Mouse (Mus musculus): Measurements from ENCODE around the gene Plch2. TPM values are rescaled to one million over a fixed set of nuclear protein-coding genes. Genes with fewer than 3 reads are reported as not detected.

The Plch2 gene
- polyA plus RNA-seq (2012; rRNA removed): 0.05 and 0.07 TPM in 2 replicates

DNA sequence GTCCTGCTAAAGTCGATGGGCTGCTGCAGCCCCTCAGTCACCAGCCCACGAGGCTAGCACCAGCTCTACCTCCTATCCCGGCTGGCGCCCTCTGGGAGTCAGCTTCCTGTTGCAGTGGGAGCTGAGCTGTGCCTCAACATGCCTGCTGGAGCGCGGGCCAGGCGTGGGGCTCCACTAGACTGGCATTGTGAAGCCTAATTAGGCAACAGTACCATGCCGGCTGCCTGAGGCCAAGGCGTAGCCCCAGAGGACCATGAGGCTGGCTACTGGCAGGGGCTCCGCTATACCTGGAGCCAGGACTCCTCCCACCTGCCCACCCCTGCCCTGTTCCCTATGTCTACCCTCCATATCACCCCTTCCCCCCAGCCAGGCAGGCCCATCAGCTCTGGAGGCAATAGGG lies at the start of gene Plch2:
Gene Plch2 (minus strand): TSS at position 61 of the 400 bp plus-strand sequence.

DNA sequence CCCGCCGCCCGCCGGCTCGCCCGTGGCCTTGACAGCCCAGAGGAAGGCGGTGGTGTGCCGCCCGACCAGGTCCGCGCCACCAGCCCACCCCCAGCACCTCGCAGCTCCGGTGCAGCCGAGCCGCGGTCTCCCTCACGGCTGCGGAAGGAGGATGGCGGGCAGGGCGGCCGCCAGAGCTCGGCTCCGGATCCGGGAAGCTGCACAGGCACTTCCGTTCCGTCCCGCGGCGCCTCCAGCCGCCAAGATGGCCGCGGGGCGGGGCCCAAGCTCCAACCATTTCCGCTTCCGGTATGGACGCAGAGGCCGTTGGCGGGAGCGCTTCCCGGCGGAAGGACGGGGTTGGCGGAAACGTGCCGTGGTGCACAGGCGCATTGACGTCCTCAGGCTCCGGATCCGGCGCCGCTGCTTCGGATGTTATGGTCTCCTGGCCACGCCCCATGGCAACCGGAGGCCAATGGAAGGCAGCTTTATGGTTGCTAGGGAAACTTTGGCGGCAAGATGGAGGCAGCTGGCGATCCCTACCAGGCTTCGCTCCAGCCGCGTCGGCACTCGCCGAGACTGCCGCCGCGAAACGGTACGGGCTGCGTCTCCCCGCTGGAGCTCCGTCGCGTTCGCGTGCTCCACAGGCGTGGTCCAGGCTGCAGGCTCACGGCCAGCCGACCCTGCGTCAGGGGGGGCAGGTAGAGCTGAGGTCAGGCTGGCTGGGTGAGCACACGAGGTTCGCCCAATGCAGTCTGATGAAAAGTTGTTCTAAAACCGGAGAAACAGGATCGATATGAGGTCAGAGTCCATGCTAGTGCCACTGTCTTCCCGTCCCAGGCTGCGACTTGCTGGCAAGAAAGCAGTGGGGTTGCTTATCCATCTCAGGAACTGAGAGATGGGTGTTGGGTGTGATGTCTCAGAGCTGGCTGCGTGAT lies 29.8 kb upstream of the Plch2 start, which contains the start of the genes Rer1 and Morn1:
Gene Rer1 (minus strand): TSS at position 275 of the 917 bp plus-strand sequence.
Gene Morn1 (plus strand): TSS at position 470 of the 917 bp plus-strand sequence.

DNA sequence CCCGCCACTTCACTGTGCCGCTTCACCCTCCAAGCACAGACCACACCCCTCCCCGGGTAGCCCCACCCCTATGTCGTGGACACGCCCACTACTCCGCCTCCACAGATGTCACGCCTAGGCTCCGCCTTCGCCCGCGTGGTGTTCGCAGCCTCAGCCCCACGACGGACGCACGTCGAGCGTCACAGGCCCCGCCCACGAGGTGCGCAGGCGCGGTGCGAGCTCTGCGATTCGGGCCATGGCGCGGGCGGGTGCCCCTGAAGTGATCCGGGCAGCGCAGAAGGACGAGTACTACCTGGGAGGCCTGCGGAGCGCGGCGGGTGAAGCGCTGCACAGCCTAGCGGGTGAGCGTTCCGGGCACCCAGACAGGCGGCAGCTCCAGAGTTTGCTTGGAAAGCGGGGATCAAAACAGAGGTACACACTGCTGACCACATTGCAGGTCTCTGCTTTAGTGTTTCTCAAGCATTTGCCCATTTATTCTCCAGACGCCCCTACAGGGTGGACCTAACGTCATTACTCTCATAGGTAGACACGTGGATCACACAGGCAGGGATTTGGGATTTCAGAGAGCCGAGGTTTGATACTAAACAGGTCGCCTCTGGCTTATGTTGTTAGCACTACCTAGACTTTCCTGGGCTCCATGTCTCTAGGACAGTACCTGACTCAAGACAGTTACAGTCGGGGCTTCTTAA lies 10.4 kb upstream of the Plch2 start, which contains the start of gene Pex10:
Gene Pex10 (plus strand): TSS at position 183 of the 689 bp plus-strand sequence.

DNA sequence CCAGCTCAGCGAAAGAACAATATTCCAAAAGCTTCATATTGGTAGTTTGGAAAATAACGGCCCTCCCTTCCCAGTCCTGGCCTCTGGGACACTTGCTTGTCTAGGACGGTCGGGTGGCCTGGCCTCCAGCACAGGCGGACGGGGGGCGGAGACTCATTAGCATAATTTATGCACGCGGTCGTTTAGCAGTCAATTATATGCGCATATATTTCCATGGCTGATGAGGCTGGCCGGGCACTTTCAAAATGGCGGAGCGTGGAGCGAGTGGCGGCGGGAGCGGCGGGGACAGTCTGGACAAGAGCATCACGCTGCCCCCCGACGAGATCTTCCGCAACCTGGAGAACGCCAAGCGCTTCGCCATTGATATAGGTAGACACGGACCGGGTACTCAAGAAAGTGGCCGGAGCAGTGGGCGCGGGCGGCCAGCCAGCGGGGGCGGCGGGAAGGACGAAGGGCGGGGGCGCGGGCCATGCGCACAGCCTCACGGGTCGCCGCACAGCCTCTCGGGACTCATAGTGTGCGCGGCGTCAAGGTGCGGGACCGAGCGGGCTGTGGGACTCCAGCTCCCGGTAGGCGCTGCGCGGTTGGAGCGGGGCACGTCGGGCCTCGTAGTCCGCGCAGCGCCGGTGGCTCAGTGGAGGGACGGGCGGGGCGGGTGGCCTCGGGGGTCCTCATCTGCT lies 92.5 kb downstream of the Plch2 start, which contains the start of gene Pank4:
Gene Pank4 (plus strand): TSS at position 223 of the 680 bp plus-strand sequence.

GRCm38 (mm10) chr4:154960690-154961225 lies 95.8 kb downstream of the Plch2 start, which contains the start of gene Hes5:
Gene Hes5, plus strand, starts transcription at chr4:154960923.

Other genes with a start within 250 kb of the Plch2 start
- gene Ttc34, start 219.3 kb downstream of the Plch2 start, polyA plus RNA-seq (2012; rRNA removed): 0.02 TPM in 2 replicates
- gene Mmel1, start 187.2 kb downstream of the Plch2 start, polyA plus RNA-seq (2012; rRNA removed): 2.5 and 2.7 TPM in 2 replicates
- gene Fam213b, start 157.6 kb downstream of the Plch2 start, polyA plus RNA-seq (2012; rRNA removed): 5.7 and 6.3 TPM in 2 replicates
- gene Tnfrsf14, start 128.2 kb downstream of the Plch2 start, polyA plus RNA-seq (2012; rRNA removed): 107 and 135 TPM in 2 replicates
- not detected in 2 replicates for gene Hes5, start 95.9 kb downstream of the Plch2 start, polyA plus RNA-seq (2012; rRNA removed)
- 29.9 and 31.9 TPM in 2 replicates for gene Pank4, start 92.7 kb downstream of the Plch2 start, polyA plus RNA-seq (2012; rRNA removed)
- 6.1 and 6.8 TPM in 2 replicates for gene Pex10, start 10.2 kb upstream of the Plch2 start, polyA plus RNA-seq (2012; rRNA removed)
- 50.3 and 58.8 TPM in 2 replicates for gene Rer1, start 29.6 kb upstream of the Plch2 start, polyA plus RNA-seq (2012; rRNA removed)
- gene Morn1, start 29.8 kb upstream of the Plch2 start, polyA plus RNA-seq (2012; rRNA removed): 0.70 and 1.1 TPM in 2 replicates
- 4.1 and 4.4 TPM in 2 replicates for gene Ski, start 165.8 kb upstream of the Plch2 start, polyA plus RNA-seq (2012; rRNA removed)
- gene Faap20, start 193.0 kb upstream of the Plch2 start, polyA plus RNA-seq (2012; rRNA removed): 10.1 and 12.1 TPM in 2 replicates